Mouse (Mus musculus) heart, postnatal 36 days (tissue): Measurements from ENCODE around the gene Sec14l3. TPM values are rescaled to one million over a fixed set of nuclear protein-coding genes. Genes with fewer than 3 reads are reported as not detected.

Source experiments
- DNase-seq, 2 experiments: peaks; one replicate each; pipeline ENCODE4 v3.0.0; 2021 to 2022
- intact Hi-C: fragments of 180-260 bp; cut with DNase I; formaldehyde crosslinking; loops from one replicate; pipeline ENCODE4 v1.15.1; 2025
- total RNA-seq, 2 experiments: library from RNA; stranded (reverse); gene quantifications; 2 replicates each; pipeline ENCODE4 v1.2.3; 2021

The Sec14l3 gene
- total RNA-seq, 2 experiments from 2014 or later, result not detected

GRCm38 (mm10) chr11:4122742-4123579 is 58.3 kb downstream of the Sec14l3 start, which contains the start of gene Sec14l2:
Gene Sec14l2 (minus strand): TSS chr11:4123415.
- intact Hi-C loops, result no loop called here
- no peak for DNase-seq

- intact Hi-C loops, result no loop called here
- DNase-seq, result no peak
Observed at GRCm38 (mm10) chr11:4123922-4124321, 59.3 kb downstream of the Sec14l3 start.

- no peak for DNase-seq
- intact Hi-C loops, result no loop called here
Observed at GRCm38 (mm10) chr11:4127059-4127458, 62.4 kb downstream of the Sec14l3 start.

Other genes starting within 250 kb of the Sec14l3 start
- gene Osbp2, start 200.9 kb upstream of the Sec14l3 start, total RNA-seq, result 10 to 100 TPM; 14.1 to 14.3 TPM
- gene 4921536K21Rik, start 169.7 kb upstream of the Sec14l3 start, total RNA-seq, result under 1 TPM; 0.54 to 0.92 TPM
- gene Dusp18, start 169.6 kb upstream of the Sec14l3 start, total RNA-seq, result 10 to 100 TPM; 28.3 to 48.8 TPM
- gene Slc35e4, start 150.2 kb upstream of the Sec14l3 start, total RNA-seq, result 1 to 10 TPM; 5.3 to 5.5 TPM
- gene Tcn2, start 132.7 kb upstream of the Sec14l3 start, total RNA-seq, result 10 to 100 TPM; 43.7 to 52.1 TPM
- 10 to 100 TPM; 27.9 to 29.2 TPM for gene Pes1, start 100.9 kb upstream of the Sec14l3 start, total RNA-seq
- gene 4930556J24Rik, start 88.1 kb upstream of the Sec14l3 start, total RNA-seq, result not detected
- under 1 TPM; 0.19 to 0.22 TPM for gene Gal3st1, start 81.2 kb upstream of the Sec14l3 start, total RNA-seq
- gene Sec14l4, start 33.4 kb upstream of the Sec14l3 start, total RNA-seq, result under 1 TPM; 0.36 to 0.57 TPM
- gene Mtfp1, start 30.6 kb downstream of the Sec14l3 start, total RNA-seq, result 100 to 1,000 TPM; 115 to 136 TPM
- under 1 TPM; 0.69 to 0.87 TPM for gene Sec14l2, start 58.6 kb downstream of the Sec14l3 start, total RNA-seq
- gene Rnf215, start 70.4 kb downstream of the Sec14l3 start, total RNA-seq, result 10 to 100 TPM; 14.0 to 15.1 TPM
- gene Ccdc157, start 95.5 kb downstream of the Sec14l3 start, total RNA-seq, result 1 to 10 TPM; 5.0 to 5.3 TPM
- 10 to 100 TPM; 32.7 to 36.7 TPM for gene Sf3a1, start 95.5 kb downstream of the Sec14l3 start, total RNA-seq
- 10 to 100 TPM in 1 of 2 experiments, 1 to 10 TPM in 1; 8.6 to 11.2 TPM for gene Tbc1d10a, start 121.9 kb downstream of the Sec14l3 start, total RNA-seq
- 1 to 10 TPM; 5.2 to 5.5 TPM for gene Castor1, start 153.4 kb downstream of the Sec14l3 start, total RNA-seq
- gene Osm, start 171.6 kb downstream of the Sec14l3 start, total RNA-seq, result not detected
- gene Lif, start 192.7 kb downstream of the Sec14l3 start, total RNA-seq, result under 1 TPM; 0.16 to 0.50 TPM